Mouse (Mus musculus) brain, embryonic 14.5 days (tissue): ENCODE results near the gene Atp6v1b1.

Experiments used
- CTCF ChIP-seq: fragments of 200-500 bp; IDR thresholded peaks from 2 replicates; pipeline ENCODE4 v1.5.1; 2012; ENCODE audit warnings: inconsistent platforms, mild to moderate bottlenecking, moderate library complexity, borderline replicate concordance; ENCODE audit not compliant: insufficient read depth, insufficient read length; ENCODE audit errors: extremely low read depth
- POLR2A ChIP-seq: fragments of 200-500 bp; IDR thresholded peaks from 2 replicates; pipeline ENCODE4 v1.6.1; 2012; ENCODE audit warnings: mild to moderate bottlenecking, inconsistent platforms, borderline replicate concordance; ENCODE audit not compliant: poor library complexity, insufficient read depth, insufficient read length, severe bottlenecking; ENCODE audit errors: extremely low read depth

GRCm38 (mm10) chr6:83743212-83743611 lies 422 bp downstream of the Atp6v1b1 start:
- TF ChIP-seq CTCF (no peak), POLR2A (no peak)
